Mouse (Mus musculus) lung, embryonic 16.5 days (tissue): Measurements from ENCODE around the gene Cdk5r2. TPM values are rescaled to one million over a fixed set of nuclear protein-coding genes. Genes with fewer than 3 reads are reported as not detected.
"Not testable (repeated sequence)": the region's sequence is repeated elsewhere in the genome, so short reads cannot be mapped to it uniquely, and the experiment has no call there.

Experiments used
- ATAC-seq: fragments of 200-750 bp; cut with Nextera tagmentation; 2 replicates; pipeline ENCODE4 v1.8.0; 2017; ENCODE audit warnings: low read depth, mild to moderate bottlenecking, moderate library complexity
- H3K27ac ChIP-seq: fragments of 300-500 bp; sonication (generic); 2 replicates; pipeline ENCODE4 v1.5.1; 2014; ENCODE audit warnings: mild to moderate bottlenecking, control low read depth, low read length
- H3K27me3 ChIP-seq: fragments of 300-500 bp; sonication (generic); 2 replicates; pipeline ENCODE4 v1.6.1; 2014; ENCODE audit warnings: low read depth, low read length, mixed read lengths; ENCODE audit not compliant: control insufficient read depth, insufficient read depth
- H3K36me3 ChIP-seq: fragments of 300-500 bp; sonication (generic); 2 replicates; pipeline ENCODE4 v1.6.1; 2014; ENCODE audit warnings: low read length; ENCODE audit not compliant: control insufficient read depth, insufficient read depth
- H3K4me1 ChIP-seq: fragments of 300-500 bp; sonication (generic); replicated peaks from 2 replicates; pipeline ENCODE4 v1.6.1; 2014; ENCODE audit warnings: low read length, mixed read lengths; ENCODE audit not compliant: control insufficient read depth, insufficient read depth
- H3K4me2 ChIP-seq: fragments of 300-500 bp; sonication (generic); 2 replicates; pipeline ENCODE4 v1.6.1; 2014; ENCODE audit warnings: low read depth, low read length, control low read depth
- H3K4me3 ChIP-seq: fragments of 300-500 bp; sonication (generic); 2 replicates; pipeline ENCODE4 v1.5.1; 2014; ENCODE audit warnings: mild to moderate bottlenecking, low read length, control low read depth
- H3K9ac ChIP-seq: fragments of 300-500 bp; sonication (generic); 2 replicates; pipeline ENCODE4 v1.6.1; 2014; ENCODE audit warnings: low read length, control low read depth
- H3K9me3 ChIP-seq: fragments of 300-500 bp; sonication (generic); 2 replicates; pipeline ENCODE4 v1.6.1; 2016; ENCODE audit warnings: low read length; ENCODE audit not compliant: control insufficient read depth
- WGBS: fragments of 180-500 bp; shearing (Covaris S2); extraction: QIAGEN DNeasy Blood & Tissue Kit; methylation state at CpG from one replicate; pipeline ENCODE4 v1.1.7; 2014; 5-methylcytosine and 5-hydroxymethylcytosine counted together
- polyA plus RNA-seq: library from polyadenylated mRNA; unstranded; fragments of >200 nt; fragmentation: Nextera tagmentation; extraction: Ambion mirVana; gene quantifications from 2 replicates; pipeline ENCODE4 v1.2.1, GENCODE M21; 2015

Cdk5r2 gene
- polyA plus RNA-seq, 1 experiment from 2014 or later = not detected

- 82% methylated on average over 6 of the region's 6 CpGs for WGBS
These were observed 38.8 kb upstream of the Cdk5r2 start for GRCm38 (mm10) chr1:74815965-74816364.

GRCm38 (mm10) chr1:74816612-74817199 lies 38.0 kb upstream of the Cdk5r2 start:
- 4% methylated on average over 38 of the region's 38 CpGs for WGBS
- no peaks in the 10 kb centered on the region for H3K9me3 ChIP-seq
- H3K4me1 ChIP-seq = peaks cover 7% of the 10 kb centered on the region
- H3K4me3 ChIP-seq = peak overlapping the region; percentile 84
- H3K27ac ChIP-seq = peak overlapping the region; percentile 90
- H3K4me2 ChIP-seq = peak overlapping the region; percentile 75
- peak overlapping the region; percentile 93 for H3K9ac ChIP-seq
- no peaks in the 10 kb centered on the region for H3K36me3 ChIP-seq
- ATAC-seq = peak; percentile 93
- H3K27me3 ChIP-seq = no peaks in the 10 kb centered on the region

More at GRCm38 (mm10) chr1:74815965-74816364, 38.8 kb upstream of the Cdk5r2 start:
- not testable (repeated sequence) for H3K4me2 ChIP-seq, H3K4me1 ChIP-seq, ATAC-seq, H3K27me3 ChIP-seq, H3K9me3 ChIP-seq, H3K9ac ChIP-seq, H3K27ac ChIP-seq, H3K4me3 ChIP-seq, H3K36me3 ChIP-seq

- Histone ChIP-seq H3K9ac (peak overlapping the region; percentile 93), H3K9me3 (no peaks in the 10 kb centered on the region), H3K36me3 (no peaks in the 10 kb centered on the region), H3K4me1 (peaks cover 7% of the 10 kb centered on the region), H3K27ac (peak overlapping the region; percentile 90), H3K4me2 (peak overlapping the region; percentile 75), H3K27me3 (no peaks in the 10 kb centered on the region), H3K4me3 (peak overlapping the region; percentile 84)
- 14% methylated on average over 14 of the region's 14 CpGs for WGBS
- peak; percentile 8 for ATAC-seq
These were observed 37.5 kb upstream of the Cdk5r2 start for GRCm38 (mm10) chr1:74817219-74817618.

GRCm38 (mm10) chr1:74818509-74818908 lies 36.2 kb upstream of the Cdk5r2 start:
- no peak for ATAC-seq
- 93% methylated on average over 1 of the region's 1 CpGs for WGBS
- Histone ChIP-seq H3K4me1 (peaks cover 7% of the 10 kb centered on the region), H3K4me3 (no peak overlapping the region), H3K9me3 (no peaks in the 10 kb centered on the region), H3K4me2 (no peak overlapping the region), H3K36me3 (no peaks in the 10 kb centered on the region), H3K27ac (no peak overlapping the region), H3K9ac (no peak overlapping the region), H3K27me3 (no peaks in the 10 kb centered on the region)

GRCm38 (mm10) chr1:74823598-74823997 lies 31.1 kb upstream of the Cdk5r2 start:
- H3K27ac ChIP-seq, H3K4me3 ChIP-seq, H3K4me2 ChIP-seq, ATAC-seq, H3K27me3 ChIP-seq, H3K9me3 ChIP-seq, H3K4me1 ChIP-seq, H3K36me3 ChIP-seq, H3K9ac ChIP-seq: not testable (repeated sequence)
- 90% methylated on average over 4 of the region's 4 CpGs for WGBS

- H3K36me3 ChIP-seq = no peaks in the 10 kb centered on the region
- no peaks in the 10 kb centered on the region for H3K9me3 ChIP-seq
- H3K4me3 ChIP-seq = no peak overlapping the region
- no peak for ATAC-seq
- H3K4me2 ChIP-seq = no peak overlapping the region
- 34% methylated on average over 14 of the region's 14 CpGs for WGBS
- H3K9ac ChIP-seq = no peak overlapping the region
- H3K27ac ChIP-seq = no peak overlapping the region
- H3K4me1 ChIP-seq = no peaks in the 10 kb centered on the region
- H3K27me3 ChIP-seq = no peaks in the 10 kb centered on the region
These were observed 30.0 kb upstream of the Cdk5r2 start for GRCm38 (mm10) chr1:74824518-74825302.

- H3K4me3 ChIP-seq = no peak overlapping the region
- no peak for ATAC-seq
- 65% methylated on average over 9 of the region's 9 CpGs for WGBS
- H3K27ac ChIP-seq = no peak overlapping the region
- no peak overlapping the region for H3K4me2 ChIP-seq
- no peaks in the 10 kb centered on the region for H3K27me3 ChIP-seq
- no peaks in the 10 kb centered on the region for H3K4me1 ChIP-seq
- H3K9me3 ChIP-seq = no peaks in the 10 kb centered on the region
- no peak overlapping the region for H3K9ac ChIP-seq
- H3K36me3 ChIP-seq = no peaks in the 10 kb centered on the region
These were observed 24.7 kb upstream of the Cdk5r2 start for GRCm38 (mm10) chr1:74830061-74830460.

- no peak overlapping the region for H3K9ac ChIP-seq
- no peak overlapping the region for H3K4me2 ChIP-seq
- H3K27ac ChIP-seq = no peak overlapping the region
- H3K9me3 ChIP-seq = no peaks in the 10 kb centered on the region
- no peak overlapping the region for H3K4me3 ChIP-seq
- no peak for ATAC-seq
- H3K27me3 ChIP-seq = no peaks in the 10 kb centered on the region
- 77% methylated on average over 3 of the region's 3 CpGs for WGBS
- H3K4me1 ChIP-seq = no peaks in the 10 kb centered on the region
- no peaks in the 10 kb centered on the region for H3K36me3 ChIP-seq
These were observed 21.5 kb upstream of the Cdk5r2 start for GRCm38 (mm10) chr1:74833255-74833654.

- Histone ChIP-seq H3K4me1 (no peaks in the 10 kb centered on the region), H3K27me3 (peaks cover 9% of the 10 kb centered on the region; the same call in 1 of the 2 replicates), H3K9ac (no peak overlapping the region), H3K27ac (no peak overlapping the region), H3K36me3 (no peaks in the 10 kb centered on the region), H3K4me2 (no peak overlapping the region), H3K9me3 (no peaks in the 10 kb centered on the region), H3K4me3 (no peak overlapping the region)
- WGBS = 78% methylated on average over 5 of the region's 5 CpGs
- ATAC-seq = no peak
These were observed 11.6 kb upstream of the Cdk5r2 start for GRCm38 (mm10) chr1:74843090-74843489.
